Mouse (Mus musculus): ENCODE measurements around the gene Tet3. TPM values are rescaled to one million over a fixed set of nuclear protein-coding genes. Genes with fewer than 3 reads are reported as not detected.

Gene Tet3
- total RNA-seq (2021), result 10 to 100 TPM; 53.2 to 58.7 TPM
- long read RNA-seq, partial matches to known transcripts, result 1 of 9 reads
- long read RNA-seq, other reads (novel, unspliced or antisense), result 8 of 9 reads

DNA sequence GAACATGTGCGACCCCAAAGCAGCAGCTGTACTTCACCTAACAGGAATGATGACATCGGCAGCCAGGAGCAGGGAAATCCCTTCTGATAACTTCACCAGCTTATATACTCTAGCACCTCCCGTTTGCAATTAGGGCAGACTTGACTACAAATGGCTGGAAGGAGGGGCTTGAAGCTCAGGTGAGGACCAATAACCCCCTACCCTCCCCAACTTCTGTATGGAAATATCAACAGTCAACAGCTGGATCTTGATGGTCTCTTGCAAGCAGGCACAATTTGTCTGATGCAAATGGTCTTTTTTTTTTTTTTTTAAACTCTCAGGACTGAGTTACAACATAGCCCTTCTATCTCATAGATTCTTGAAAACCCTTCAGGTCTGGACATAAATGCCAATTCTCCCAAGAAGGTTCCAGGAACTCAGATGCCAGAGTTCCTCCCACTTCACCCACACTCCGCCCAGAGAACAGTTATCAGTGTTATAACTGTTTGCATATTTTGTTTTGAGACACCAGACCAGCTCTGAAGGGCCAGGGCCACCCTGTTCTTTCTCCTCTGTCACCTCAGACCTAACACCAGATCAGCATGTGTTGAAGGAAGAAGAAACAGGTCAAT lies at the start of gene Tet3:
Tet3 (minus strand) TSS at position 51 of the 611 bp plus-strand sequence.
- DNase-seq (ENCODE audit: low spot score in 2 of 2), result no peak

DNA sequence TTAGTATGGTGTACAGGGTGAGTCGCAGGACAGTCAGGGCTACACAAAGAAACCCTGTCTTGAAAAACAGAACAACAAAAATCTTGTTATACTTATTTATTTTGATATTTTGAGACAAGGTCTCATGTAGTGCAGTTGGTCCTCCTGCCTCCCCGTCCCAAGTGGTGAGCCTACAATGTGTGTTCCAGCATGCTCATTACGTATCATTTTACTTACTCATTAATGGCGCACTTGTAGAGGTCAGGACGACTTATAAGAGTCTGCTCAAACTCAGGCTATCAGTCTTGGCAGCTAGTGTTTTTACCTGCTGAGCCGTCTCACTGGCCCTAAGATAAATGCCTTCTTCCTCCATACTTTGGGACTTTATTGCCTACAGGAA lies 48.3 kb upstream of the Tet3 start:
- DNase-seq (ENCODE audit: low spot score in 2 of 2), result no peak

DNA sequence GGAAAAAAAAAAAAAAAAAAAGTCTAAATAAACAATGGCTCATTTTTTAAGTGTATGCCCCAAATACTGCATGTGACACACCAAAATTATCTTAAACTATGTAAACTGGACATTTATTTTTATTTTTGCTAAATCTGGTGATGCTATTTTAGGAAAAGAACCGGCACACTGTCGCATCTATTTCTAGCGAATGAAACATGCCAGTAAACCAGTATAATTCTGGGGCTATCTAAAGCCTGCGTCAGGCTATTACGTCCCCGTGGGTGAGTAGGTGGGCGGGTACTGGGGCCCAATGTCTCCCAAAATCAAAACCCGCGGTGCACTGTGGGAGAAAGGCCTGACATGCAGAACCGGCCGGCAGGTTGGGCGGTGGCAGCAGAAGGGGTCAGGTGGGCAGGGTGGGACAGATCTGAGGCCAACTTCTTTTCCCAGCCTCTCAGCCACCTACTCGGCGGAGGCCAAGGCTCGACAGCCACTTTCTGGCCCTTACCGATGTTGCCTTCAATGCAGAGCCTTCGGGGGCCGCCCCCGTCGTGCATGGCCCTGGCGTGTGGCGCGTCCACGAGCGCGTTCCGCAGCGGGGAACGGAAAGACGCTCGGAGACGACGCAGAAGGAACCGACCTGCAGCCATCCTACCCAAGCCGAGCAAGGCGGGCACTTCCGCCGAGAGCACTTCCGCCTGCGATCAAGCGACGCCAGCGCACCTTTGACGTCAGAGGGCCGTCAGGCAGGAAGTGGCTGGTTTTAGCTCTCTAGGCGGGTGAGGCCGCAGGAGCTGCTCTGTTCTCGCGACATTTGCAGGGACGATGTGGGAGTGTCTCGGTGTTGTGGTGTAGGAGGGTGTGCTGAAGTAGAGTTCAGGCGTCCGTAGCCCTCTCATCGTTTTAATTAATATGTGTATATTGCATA lies 47.6 kb upstream of the Tet3 start, which contains the start of gene Dguok:
Dguok (minus strand) TSS at position 712 of the 910 bp plus-strand sequence.
- DNase-seq (ENCODE audit: low spot score in 2 of 2), result peak; percentile 97 to 98

DNA sequence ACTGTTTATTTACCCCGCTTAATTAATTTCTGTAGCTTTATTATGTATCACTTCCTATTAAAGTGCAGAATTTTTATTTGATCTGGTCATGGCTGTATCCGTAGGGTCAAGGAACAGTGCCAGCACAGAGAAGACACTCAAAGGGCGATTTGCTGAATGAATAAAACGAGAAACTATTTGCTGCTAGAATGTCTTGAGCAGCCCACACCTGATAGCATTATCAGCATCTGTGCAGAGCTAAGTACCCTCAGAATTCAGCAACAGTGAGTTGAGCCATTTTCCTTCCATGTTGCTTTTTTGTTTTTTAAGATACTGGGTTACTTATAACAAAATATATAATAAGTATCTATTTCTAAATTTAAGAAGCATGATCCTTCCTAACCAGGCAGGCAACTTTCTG lies 46.7 kb upstream of the Tet3 start:
- no peak for DNase-seq (ENCODE audit: low spot score in 2 of 2)

DNA sequence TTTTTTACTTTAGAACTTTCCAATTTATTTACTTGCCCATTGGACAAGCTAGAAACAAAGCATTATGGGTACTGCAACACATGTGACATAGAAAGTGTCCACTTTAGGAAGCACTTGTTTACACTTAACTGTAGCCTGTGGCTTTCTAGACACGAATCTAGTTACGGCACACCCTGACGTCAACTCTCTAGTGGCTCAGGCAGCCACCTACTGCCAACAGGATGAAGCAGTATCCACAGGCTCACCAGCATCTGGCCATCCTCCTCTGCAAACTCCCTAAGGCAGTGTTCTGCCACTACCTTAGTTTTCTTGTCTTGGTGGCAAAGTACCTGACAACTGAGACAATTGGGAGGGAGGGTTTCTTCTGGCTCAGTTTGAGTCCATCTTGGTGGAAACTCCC lies 44.5 kb upstream of the Tet3 start:
- no peak for DNase-seq (ENCODE audit: low spot score in 2 of 2)

DNA sequence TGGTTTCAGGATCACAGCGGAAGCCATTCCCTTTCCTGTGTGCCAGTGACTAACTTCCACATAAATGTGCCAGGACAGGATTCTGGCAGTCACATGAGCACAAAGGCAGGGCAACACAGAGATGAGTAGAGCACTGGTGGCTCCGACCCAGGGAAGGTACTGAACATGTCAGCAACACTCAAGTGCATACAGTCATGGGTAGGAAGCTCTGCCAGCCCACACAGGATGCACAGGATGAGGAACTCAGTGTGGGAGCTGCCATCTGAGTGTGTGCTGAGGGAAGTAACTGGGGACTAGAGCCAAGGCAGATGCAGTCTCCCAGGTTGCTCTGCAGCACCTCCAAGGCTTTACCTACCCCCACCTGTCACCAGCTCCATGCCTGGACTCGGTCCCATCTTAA lies 43.8 kb upstream of the Tet3 start:
- peak in 1 of 2 experiments; percentile 46 for DNase-seq (ENCODE audit: low spot score in 2 of 2)

DNA sequence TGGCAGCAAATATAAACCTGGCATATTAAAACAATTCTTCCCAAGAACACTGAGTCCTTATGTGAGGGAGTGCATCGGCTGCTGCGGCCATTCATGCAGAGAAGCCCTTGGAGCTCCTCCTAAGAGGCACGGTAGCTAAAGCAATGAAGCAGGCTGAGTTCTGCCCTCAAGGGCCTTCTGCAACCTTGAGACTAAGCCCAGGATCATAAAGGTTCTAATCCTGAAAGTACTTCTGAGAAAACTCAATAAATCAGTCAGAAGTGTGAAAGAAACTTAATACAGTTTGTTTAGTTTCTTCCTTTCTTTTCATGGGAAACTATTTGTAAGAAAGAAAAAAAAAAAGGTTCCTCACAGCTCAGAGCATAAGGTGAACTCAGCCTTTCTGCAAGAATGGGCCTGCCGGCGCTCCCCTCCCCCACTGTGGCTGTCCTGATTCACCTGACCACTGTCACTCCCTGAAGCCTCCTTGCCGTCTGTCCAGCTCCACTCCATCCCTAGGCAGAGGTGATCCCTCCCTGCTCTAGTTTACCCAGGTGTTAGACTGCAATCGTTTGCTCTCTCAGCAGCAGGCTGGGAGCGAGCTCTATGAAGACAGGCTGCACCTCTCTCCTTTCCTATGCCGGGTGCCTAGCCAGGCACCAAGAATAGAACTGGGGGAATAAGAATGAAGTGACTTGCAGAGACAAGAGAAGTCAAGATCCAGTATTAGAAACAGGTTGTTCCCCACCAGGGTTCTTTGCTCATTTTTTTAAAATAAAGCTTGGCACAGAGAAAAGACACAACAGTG lies 42.8 kb upstream of the Tet3 start:
- DNase-seq (ENCODE audit: low spot score in 2 of 2), result no peak

DNA sequence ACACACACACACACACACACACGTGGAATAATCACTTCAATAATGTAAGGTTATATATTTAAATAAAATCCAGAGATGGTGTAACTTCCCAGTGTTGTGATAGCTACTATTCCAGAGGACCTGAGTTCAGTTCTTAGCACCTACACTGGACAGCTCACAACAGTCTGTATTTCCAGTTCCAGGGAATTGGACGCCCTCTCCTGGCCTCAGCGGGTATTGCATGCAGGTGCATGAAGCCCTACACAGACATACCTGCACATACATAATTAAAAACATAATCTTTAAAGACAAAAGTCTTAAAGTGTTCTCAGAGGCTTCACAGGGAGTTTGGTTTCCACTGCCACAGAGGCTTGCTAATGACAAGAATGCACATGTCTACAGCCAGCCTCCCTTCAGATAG lies 41.6 kb upstream of the Tet3 start:
- no peak for DNase-seq (ENCODE audit: low spot score in 2 of 2)

DNA sequence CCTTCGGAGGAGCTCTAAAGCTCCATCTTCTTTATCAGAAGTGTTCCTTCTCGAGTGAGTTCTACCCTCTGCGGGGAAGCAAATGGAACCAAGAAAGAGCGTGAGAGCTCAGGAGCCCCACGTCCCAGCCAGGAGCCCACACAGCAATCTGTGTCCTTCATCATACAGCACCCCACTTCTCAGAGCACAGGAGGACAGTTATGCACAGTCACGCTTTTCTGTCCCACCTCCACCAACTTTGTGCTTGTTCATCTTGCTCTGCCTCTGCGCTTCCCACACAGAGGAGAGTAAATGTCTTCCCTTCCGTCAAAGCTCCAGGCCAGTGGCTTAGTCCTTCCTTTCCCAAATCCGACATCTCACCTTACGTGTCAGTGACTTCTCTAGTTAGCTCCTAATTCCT lies 40.2 kb upstream of the Tet3 start:
- DNase-seq (ENCODE audit: low spot score in 2 of 2), result peak in 1 of 2 experiments; percentile 41

DNA sequence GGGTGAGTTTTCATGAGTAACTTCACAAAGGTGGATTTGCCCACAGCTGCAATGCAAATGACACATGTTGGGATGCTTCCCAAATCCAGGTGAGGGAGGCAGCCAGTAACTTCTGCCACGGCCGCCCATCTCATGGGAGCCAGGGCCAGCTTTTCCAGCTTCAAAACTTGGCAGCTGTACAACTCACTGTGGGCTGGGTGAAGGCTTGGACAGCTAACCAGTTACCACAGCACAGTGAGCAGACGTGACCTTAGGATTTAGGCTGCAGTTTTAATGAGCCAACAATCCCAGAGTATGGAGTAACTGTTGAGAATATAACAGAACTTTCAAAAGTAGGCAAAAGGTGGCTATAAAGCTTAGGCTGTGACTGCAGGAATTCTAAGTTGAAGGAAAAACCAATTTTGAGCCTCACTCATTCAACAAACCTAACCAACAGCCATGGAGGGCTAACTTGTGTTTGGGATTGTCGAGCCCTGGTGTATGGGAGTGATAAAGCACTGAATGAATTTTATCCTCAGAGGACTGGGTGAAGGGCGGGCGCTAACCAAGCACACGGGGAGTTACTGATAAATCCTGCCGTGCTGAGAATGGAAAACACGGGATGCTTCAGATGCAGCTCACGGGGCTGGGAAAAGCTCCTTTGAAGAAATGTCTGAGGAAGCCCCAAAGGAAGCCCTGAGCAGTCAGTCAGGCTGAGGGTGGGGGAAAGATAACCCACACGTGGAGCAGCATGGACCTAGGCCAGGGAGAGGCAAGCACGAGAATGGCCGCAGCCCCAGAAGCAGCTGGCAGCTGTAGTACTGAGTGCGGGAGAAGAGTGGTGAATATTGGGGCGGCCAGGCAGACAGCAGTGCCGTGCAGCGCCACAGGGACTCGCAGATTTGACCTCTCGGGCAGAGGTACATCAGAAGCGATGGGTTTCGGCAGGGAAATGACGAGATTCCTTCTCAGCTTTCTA lies 38.1 kb upstream of the Tet3 start:
- DNase-seq (ENCODE audit: low spot score in 2 of 2), result no peak

DNA sequence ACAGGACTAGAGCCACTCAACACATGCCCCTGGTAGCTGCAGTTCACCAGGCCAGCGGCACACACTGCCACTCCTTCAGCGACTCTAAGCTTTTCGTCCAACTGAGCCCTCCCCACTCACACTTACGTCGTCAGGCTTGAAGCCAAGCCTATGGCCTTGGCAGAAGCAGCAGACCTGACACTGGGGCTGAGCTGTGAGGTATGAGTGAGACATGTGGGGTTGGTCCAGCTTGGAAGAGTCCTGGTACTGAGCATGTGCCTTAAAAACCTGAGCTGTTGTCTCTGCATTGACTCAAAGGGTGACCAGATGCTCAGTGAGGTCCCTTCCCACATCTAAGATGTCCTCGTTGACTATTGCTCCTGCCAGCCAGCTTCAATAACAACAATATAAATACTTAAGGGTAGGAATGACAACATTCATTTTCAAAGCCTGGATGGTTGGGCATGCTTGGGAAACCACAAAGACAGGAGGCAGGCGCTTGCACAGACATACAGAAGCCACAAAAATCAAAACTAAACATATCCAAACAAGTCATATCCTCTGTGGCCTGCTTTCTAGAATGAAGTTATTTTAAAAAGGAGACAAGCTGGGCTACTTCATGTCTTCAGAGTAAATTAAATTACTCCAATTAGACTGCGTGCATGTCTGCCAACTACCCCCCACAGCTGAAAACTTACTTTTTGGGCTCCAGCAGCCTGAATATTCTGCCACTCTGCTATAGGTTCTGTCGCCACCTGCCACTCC lies 37.3 kb upstream of the Tet3 start:
- no peak for DNase-seq (ENCODE audit: low spot score in 2 of 2)

DNA sequence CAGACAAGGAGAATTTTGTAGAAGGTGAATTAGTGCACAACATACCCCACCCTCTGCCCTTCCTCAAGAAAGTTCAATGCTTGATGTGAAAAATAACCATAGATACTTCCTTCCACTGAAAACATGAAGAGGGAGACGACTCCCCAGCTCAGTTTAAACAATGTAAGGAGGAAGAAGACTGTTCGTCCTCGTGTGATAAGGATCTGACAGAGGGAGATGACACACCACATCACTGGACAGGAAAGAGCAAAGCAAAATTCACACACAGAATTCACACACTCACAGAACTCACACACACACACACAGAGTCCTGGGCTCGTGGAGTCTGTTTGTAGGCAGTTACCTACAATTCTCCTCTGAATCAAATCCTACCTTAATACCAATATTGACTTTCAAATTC lies 31.7 kb upstream of the Tet3 start:
- no peak for DNase-seq (ENCODE audit: low spot score in 2 of 2)

DNA sequence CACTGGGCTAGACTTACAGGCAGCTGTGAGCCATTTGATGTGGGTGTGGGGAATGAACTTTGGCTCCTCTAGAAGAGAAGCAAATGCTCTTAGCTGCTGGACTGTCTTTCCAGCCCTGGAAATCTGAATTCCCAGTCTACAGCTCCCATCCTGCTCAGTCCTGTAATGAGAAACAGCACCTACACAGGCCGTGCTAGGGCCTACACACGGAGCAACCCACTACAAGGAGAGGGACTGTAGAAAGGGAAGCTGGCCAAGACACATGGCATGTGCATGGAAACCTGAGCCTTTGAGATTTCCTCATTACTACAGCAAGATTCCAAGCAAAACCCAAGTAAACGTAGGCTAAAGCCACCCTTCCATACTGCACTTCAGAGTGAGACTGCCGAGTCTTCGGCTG lies 29.3 kb upstream of the Tet3 start:
- DNase-seq (ENCODE audit: low spot score in 2 of 2), result no peak

DNA sequence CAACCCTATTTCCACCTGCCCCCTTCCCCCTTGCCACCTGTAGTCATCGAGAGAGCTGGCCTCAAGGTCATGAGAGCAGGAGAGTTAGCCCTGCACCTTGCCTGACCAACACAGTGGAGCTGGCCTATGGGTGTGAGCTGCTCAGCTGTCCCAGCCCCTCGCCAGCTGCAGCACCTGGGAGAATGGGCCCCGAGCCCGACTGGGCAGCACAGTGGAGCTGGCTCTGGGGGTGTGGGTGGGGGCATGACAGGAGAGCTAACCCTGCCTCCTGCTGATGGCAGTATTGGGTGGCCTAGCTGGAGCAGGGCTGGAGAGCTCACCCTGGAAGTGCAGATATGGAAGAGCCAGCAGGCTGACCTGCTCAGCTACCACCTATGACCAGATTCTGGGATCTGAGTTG lies 28.4 kb upstream of the Tet3 start:
- DNase-seq (ENCODE audit: low spot score in 2 of 2), result no peak

DNA sequence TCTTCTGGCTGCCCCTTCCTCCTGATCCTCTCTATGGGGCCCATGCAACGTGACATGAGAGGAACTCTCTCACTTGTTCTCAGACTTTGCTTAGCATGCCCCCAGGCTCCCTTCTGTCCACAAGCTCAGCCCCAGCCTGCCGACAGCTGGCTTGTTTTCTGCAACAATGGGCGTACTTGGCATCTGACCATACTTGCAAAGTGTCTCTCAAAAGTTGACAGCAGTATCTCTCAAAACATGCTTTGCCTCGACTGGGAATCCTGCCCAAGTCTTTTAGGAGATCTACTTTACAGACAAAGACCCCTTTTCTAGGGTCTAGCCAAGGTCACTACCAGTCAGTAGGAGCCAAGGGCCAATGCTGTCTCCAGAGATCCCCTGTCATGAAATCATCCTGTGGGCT lies 27.0 kb upstream of the Tet3 start:
- DNase-seq (ENCODE audit: low spot score in 2 of 2), result no peak

DNA sequence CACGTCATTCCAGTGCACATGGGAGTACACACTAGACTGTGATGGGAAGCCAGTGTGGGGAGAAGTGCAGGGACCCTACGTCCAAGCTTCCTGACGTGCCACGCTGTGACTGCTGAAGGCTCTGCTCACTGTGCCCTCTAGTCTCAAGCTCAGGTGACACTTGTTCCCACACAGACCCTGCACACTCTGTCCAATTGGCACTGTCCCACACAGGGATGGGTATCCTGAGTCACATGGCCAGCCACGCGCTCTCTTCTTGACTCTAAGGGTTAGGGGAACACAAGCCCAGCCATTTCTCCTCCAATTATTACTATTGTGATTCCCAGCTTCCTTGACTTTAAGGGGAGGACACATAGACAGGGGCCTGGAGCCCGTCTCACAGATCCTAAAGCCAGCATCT lies 24.9 kb upstream of the Tet3 start:
- DNase-seq (ENCODE audit: low spot score in 2 of 2), result no peak

DNA sequence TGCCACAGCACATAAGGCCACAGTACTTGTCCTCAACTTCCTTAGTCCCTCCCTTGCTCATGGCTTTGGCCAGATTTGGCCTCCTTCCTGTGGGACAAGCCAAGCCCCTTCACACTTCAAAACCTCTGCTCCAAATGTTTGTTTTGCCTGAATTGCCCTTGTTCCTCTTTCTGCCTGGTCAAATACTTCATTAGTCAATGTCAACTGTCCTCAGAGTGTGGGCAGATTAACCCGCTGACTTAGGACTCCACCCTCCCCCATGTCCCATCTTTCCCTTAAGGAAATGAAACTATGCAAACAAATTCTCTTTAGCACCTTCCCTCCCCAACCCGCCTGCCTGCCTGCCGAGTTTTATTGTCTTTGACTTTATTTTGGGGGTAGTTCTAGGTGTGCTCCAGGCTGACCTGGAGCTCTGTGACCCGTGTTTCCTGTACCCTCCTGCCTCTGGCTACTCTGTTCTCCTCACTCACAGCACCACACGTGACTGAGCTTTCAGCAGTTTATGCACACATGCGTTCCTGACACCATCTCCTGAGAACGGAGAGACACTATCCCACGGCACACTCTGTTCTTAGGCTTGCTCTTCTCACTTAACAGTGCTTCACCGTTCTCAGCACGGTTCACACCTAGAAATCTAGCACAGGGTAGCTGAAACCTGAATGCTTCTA lies 23.7 kb upstream of the Tet3 start:
- DNase-seq (ENCODE audit: low spot score in 2 of 2), result no peak

DNA sequence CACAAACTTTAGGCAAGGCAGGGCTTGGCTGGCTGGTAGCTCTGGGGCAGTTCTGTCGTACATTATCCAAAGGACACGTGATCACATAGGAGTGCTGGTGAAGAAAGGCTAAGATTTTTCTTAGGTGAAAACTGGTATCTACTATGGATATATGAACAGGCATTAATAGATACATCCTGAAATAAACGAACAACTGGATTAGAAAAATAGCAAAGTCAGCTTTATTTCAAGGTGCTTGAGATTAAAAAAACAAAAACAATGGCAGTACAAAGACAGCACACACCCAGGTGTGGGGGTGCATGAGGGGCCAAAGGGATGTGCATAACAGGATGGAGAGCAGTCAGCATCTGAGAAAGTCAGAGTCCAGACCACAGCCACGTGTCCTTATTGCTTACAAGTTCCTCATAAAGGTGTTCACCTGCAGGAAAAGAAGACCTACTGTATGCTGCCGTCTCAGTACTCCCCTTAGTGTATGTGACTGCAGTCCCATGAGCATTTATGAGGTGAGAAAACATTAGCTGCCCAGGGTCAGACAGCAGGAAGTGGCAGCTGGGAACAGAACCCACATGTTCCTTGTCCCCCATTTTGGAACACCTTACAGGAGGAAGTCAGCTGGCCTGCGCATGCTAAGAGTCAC lies 21.3 kb upstream of the Tet3 start:
- no peak for DNase-seq (ENCODE audit: low spot score in 2 of 2)

DNA sequence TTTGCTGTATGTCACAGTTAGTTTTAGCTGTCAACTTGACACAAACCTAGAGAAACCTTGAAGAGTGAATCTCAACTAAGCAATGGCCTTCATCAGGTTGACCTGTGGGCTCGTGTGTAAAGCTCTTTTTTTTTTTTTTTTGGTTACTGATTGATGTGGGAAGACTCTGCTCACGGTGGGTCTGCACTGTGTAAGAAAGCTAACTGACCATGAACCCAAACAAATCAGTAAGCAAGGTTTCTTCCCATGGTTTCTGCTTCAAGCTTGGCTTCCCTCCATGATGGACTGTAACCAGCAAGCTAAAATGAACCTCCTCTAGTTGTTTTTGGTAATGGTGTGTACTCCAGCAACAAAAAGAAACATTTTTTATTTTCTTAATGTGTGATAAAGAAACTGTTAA lies 20.3 kb upstream of the Tet3 start:
- no peak for DNase-seq (ENCODE audit: low spot score in 2 of 2)

All from layer of hippocampus, adult 18-20 months (tissue).